Mouse (Mus musculus): ENCODE results near the gene Dpp9. TPM values are rescaled to one million over a fixed set of nuclear protein-coding genes. Genes with fewer than 3 reads are reported as not detected.

Dpp9 gene
- polyA plus RNA-seq, 1 experiment = 54.7 TPM

GRCm38 (mm10) chr17:56208821-56209220 lies 9.9 kb downstream of the Dpp9 start:
- no peak for DNase-seq
- WGBS = 90% methylated on average over 3 of the region's 3 CpGs
- TF ChIP-seq CTCF (IDR thresholded peaks at IDR 0.05; ENCODE audit: borderline replicate concordance, insufficient read depth, low read depth, low read length) = no peak
- no peak for TF ChIP-seq POLR2A (IDR thresholded peaks at IDR 0.05; ENCODE audit: borderline replicate concordance, insufficient read depth, low read length)
- peaks cover 3% of the 10 kb centered on the region; the same call in 1 of the 2 replicates for H3K4me1 ChIP-seq (ENCODE audit: control insufficient read depth, insufficient read depth, low read length)
- no peak overlapping the region for H3K4me3 ChIP-seq (replicated peaks; ENCODE audit: insufficient read depth, low read depth, low read length)
- H3K27ac ChIP-seq (ENCODE audit: insufficient read depth, low read length) = no peak overlapping the region
- no peaks in the 10 kb centered on the region for H3K27me3 ChIP-seq (ENCODE audit: control insufficient read depth, insufficient read depth, low read length)

GRCm38 (mm10) chr17:56207963-56208530 lies 10.7 kb downstream of the Dpp9 start:
- Histone ChIP-seq H3K4me1 (ENCODE audit: control insufficient read depth, insufficient read depth, low read length) (peaks cover 1% of the 10 kb centered on the region; the same call in 1 of the 2 replicates), H3K27me3 (ENCODE audit: control insufficient read depth, insufficient read depth, low read length) (no peaks in the 10 kb centered on the region), H3K27ac (ENCODE audit: insufficient read depth, low read length) (no peak overlapping the region), H3K4me3 (replicated peaks; ENCODE audit: insufficient read depth, low read depth, low read length) (no peak overlapping the region)
- WGBS = 93% methylated on average over 9 of the region's 9 CpGs
- TF ChIP-seq CTCF (IDR thresholded peaks at IDR 0.05; ENCODE audit: borderline replicate concordance, insufficient read depth, low read depth, low read length) (no peak), POLR2A (IDR thresholded peaks at IDR 0.05; ENCODE audit: borderline replicate concordance, insufficient read depth, low read length) (no peak)
- DNase-seq = no peak

DNA sequence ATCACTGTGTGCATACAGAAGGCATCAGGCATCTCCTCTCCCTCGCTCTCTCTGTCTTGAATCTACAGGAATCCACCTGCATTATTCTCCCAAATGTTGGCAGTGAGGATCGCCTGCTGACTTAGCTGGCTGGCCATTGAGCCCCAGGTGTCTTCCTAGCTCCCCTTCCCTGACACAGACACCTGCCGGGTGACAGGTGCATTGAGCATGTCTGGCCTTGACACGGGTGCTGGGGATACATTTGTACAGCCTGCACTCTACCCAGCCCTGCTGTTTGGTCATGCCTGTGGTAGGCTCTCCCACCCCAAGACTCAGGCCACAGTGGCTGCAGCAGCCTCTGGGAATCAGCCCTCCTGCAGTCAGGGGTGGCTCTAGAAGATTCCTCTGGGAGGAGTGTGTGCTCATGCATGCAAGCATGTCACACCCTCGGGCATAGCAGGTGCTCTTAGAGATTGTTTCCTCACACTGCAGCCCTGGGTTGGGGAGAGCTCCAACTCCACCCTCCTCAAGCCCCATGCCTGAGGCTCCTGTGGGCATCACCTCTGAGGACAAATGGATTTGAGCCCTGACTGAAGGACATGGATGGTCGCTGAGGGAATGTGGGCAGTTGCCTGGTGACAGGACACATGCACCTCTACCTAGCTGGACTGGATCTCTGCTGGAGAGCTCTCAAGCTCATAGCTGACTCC lies 11.6 kb downstream of the Dpp9 start:
- Histone ChIP-seq H3K27ac (ENCODE audit: insufficient read depth, low read length) (no peak overlapping the region), H3K27me3 (ENCODE audit: control insufficient read depth, insufficient read depth, low read length) (no peaks in the 10 kb centered on the region), H3K4me1 (ENCODE audit: control insufficient read depth, insufficient read depth, low read length) (no peaks in the 10 kb centered on the region), H3K4me3 (replicated peaks; ENCODE audit: insufficient read depth, low read depth, low read length) (no peak overlapping the region)
- 69% methylated on average over 6 of the region's 6 CpGs for WGBS
- TF ChIP-seq POLR2A (IDR thresholded peaks at IDR 0.05; ENCODE audit: borderline replicate concordance, insufficient read depth, low read length) = no peak
- no peak for TF ChIP-seq CTCF (IDR thresholded peaks at IDR 0.05; ENCODE audit: borderline replicate concordance, insufficient read depth, low read depth, low read length)
- no peak for DNase-seq

GRCm38 (mm10) chr17:56206276-56206884 lies 12.3 kb downstream of the Dpp9 start:
- H3K4me3 ChIP-seq (replicated peaks; ENCODE audit: insufficient read depth, low read depth, low read length) = no peak overlapping the region
- no peaks in the 10 kb centered on the region for H3K27me3 ChIP-seq (ENCODE audit: control insufficient read depth, insufficient read depth, low read length)
- no peaks in the 10 kb centered on the region for H3K4me1 ChIP-seq (ENCODE audit: control insufficient read depth, insufficient read depth, low read length)
- no peak for DNase-seq
- WGBS = 82% methylated on average over 10 of the region's 10 CpGs
- H3K27ac ChIP-seq (ENCODE audit: insufficient read depth, low read length) = no peak overlapping the region
- TF ChIP-seq CTCF (IDR thresholded peaks at IDR 0.05; ENCODE audit: borderline replicate concordance, insufficient read depth, low read depth, low read length) (no peak), POLR2A (IDR thresholded peaks at IDR 0.05; ENCODE audit: borderline replicate concordance, insufficient read depth, low read length) (no peak)

DNA sequence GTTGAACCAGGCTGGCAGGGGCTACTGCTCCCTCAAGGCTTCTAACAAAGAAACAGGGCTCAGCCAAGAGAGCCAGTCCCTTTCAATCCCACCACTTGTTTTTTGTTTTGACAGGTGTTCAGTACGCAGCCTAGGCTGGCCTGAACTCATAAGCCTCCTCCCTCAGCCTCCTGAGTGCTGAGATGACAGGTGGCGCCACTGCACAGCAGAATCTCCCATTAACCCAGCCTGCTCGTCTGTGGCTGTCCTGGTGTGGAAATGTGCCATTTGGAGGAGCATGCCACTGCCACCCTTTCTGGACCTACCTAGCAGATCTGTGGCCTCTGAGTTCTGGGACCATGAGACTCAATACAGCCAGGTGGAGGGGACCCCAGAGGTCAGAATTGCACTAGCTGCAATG lies 15.0 kb downstream of the Dpp9 start:
- Histone ChIP-seq H3K27ac (ENCODE audit: insufficient read depth, low read length) (no peak overlapping the region), H3K4me1 (ENCODE audit: control insufficient read depth, insufficient read depth, low read length) (no peaks in the 10 kb centered on the region), H3K27me3 (ENCODE audit: control insufficient read depth, insufficient read depth, low read length) (no peaks in the 10 kb centered on the region), H3K4me3 (replicated peaks; ENCODE audit: insufficient read depth, low read depth, low read length) (no peak overlapping the region)
- DNase-seq = no peak
- WGBS = 40% methylated on average over 3 of the region's 3 CpGs
- no peak for TF ChIP-seq POLR2A (IDR thresholded peaks at IDR 0.05; ENCODE audit: borderline replicate concordance, insufficient read depth, low read length)
- 0 out of 2 replicates have a peak, but pooled peaks have one; percentile 28 for TF ChIP-seq CTCF (IDR thresholded peaks at IDR 0.05; ENCODE audit: borderline replicate concordance, insufficient read depth, low read depth, low read length)

DNA sequence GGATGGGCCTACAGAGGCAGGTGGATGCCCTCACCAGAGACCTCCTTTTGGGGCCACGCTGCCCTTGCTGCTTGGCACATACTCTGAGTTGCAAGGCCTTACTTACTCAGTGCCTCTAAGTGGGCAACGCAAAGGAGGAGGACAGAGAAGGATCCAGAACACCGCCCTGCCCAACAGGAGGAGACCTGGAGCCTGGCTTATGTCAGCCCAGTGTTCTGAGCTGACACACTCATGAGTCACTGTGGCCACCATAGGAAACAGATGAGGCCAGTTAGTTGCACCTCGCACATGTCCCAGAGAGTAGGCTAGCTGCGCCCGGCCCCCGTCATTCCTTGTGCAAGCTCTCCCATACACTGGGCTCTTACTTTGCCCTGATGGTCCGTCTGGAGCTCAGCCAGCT lies 16.2 kb downstream of the Dpp9 start:
- WGBS = 90% methylated on average over 8 of the region's 8 CpGs
- Histone ChIP-seq H3K27ac (ENCODE audit: insufficient read depth, low read length) (no peak overlapping the region), H3K4me1 (ENCODE audit: control insufficient read depth, insufficient read depth, low read length) (no peaks in the 10 kb centered on the region), H3K27me3 (ENCODE audit: control insufficient read depth, insufficient read depth, low read length) (no peaks in the 10 kb centered on the region), H3K4me3 (replicated peaks; ENCODE audit: insufficient read depth, low read depth, low read length) (no peak overlapping the region)
- no peak for TF ChIP-seq POLR2A (IDR thresholded peaks at IDR 0.05; ENCODE audit: borderline replicate concordance, insufficient read depth, low read length)
- no peak for TF ChIP-seq CTCF (IDR thresholded peaks at IDR 0.05; ENCODE audit: borderline replicate concordance, insufficient read depth, low read depth, low read length)
- DNase-seq = no peak

GRCm38 (mm10) chr17:56201642-56202041 lies 17.1 kb downstream of the Dpp9 start:
- H3K27me3 ChIP-seq (ENCODE audit: control insufficient read depth, insufficient read depth, low read length) = no peaks in the 10 kb centered on the region
- WGBS = 75% methylated on average over 3 of the region's 3 CpGs
- no peak for TF ChIP-seq POLR2A (IDR thresholded peaks at IDR 0.05; ENCODE audit: borderline replicate concordance, insufficient read depth, low read length)
- no peak for TF ChIP-seq CTCF (IDR thresholded peaks at IDR 0.05; ENCODE audit: borderline replicate concordance, insufficient read depth, low read depth, low read length)
- no peak overlapping the region for H3K4me3 ChIP-seq (replicated peaks; ENCODE audit: insufficient read depth, low read depth, low read length)
- H3K27ac ChIP-seq (ENCODE audit: insufficient read depth, low read length) = no peak overlapping the region
- no peaks in the 10 kb centered on the region for H3K4me1 ChIP-seq (ENCODE audit: control insufficient read depth, insufficient read depth, low read length)
- no peak for DNase-seq

DNA sequence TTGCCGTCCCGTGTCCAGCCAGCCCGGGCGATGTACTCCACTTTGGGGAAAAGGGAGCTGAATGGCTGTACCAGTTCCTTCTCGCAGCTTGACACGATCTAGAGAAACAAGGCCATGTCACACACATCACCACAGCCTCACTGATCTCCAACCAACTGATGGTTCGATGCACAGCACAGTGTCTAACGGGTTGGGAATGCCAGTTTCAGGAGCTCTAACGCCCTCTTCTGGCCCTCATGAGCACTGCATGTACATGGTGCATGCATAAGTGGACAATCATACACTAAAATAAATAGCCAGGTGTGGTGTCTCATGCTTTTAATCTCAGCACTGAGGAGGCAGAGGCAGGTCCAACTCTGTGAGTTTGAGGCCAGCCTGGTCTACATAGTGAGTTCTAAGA lies 18.1 kb downstream of the Dpp9 start:
- WGBS = 79% methylated on average over 9 of the region's 9 CpGs

More for the DNA sequence above, 18.1 kb downstream of the Dpp9 start:
- no peak overlapping the region for H3K4me3 ChIP-seq (replicated peaks; ENCODE audit: insufficient read depth, low read depth, low read length)
- H3K27ac ChIP-seq (ENCODE audit: insufficient read depth, low read length) = no peak overlapping the region
- no peak for TF ChIP-seq POLR2A (IDR thresholded peaks at IDR 0.05; ENCODE audit: borderline replicate concordance, insufficient read depth, low read length)
- peak; percentile 65 for TF ChIP-seq CTCF (IDR thresholded peaks at IDR 0.05; ENCODE audit: borderline replicate concordance, insufficient read depth, low read depth, low read length)
- H3K4me1 ChIP-seq (ENCODE audit: control insufficient read depth, insufficient read depth, low read length) = no peaks in the 10 kb centered on the region
- DNase-seq = no peak
- no peaks in the 10 kb centered on the region for H3K27me3 ChIP-seq (ENCODE audit: control insufficient read depth, insufficient read depth, low read length)
